Mouse (Mus musculus) erythroblast, embryonic 14.5 days (primary cell): ENCODE measurements around the gene Plekho2.

Source experiments
- GATA1 ChIP-seq: IDR thresholded peaks from 2 replicates; pipeline ENCODE4 v1.6.1; 2012; ENCODE audit warnings: low read length, inconsistent platforms, mixed read lengths
- TAL1 ChIP-seq: IDR thresholded peaks from 3 replicates; pipeline ENCODE4 v1.6.1; 2012; ENCODE audit warnings: low read length, inconsistent platforms, mixed read lengths

- TF ChIP-seq TAL1 (no peak), GATA1 (no peak)
These were observed 27.1 kb downstream of the Plekho2 start for GRCm38 (mm10) chr9:65552711-65553110.
